ENCODE assay signal across 10 mouse cellular contexts in the genomic region with DNA sequence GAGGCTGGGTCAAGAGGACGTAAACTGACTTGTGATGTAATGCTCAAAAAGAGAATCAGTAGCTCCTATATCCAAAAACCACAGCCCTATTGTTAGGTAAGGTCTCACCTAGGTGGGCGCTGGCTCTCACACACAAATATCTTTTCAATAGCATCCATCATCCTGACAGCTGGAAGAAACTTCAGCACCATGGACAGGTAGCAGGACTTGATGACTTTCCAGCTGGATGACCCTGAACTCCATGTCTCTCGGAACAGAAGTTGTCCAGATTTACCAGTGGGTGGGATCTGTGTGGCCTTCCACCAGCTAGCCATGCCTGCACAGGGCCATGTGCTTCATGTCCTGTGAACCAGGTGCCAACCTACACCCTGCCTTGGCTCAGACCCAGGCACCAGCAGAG.
DNase-seq lines count a peak whose midpoint lies in the region; ATAC-seq and TF ChIP-seq lines count a peak whose summit lies in the region.
"Had no signal": no experiment of that assay in that cellular context is flagged by ENCODE, and none has a peak within 500 bp of the region (broad histone marks: within the 10 kb centered on the region; RNA-seq: fewer than 3 reads in every experiment).

No protein-coding gene starts in this region.

- no peaks in the 10 kb centered on the region for H3K36me3 ChIP-seq in limb, embryonic 14.5 days (ENCODE audit: control insufficient read depth, insufficient read depth, low read length)
- H3K36me3 ChIP-seq in midbrain, embryonic 15.5 days (replicated peaks), result no peaks in the 10 kb centered on the region
- H3K36me3 ChIP-seq: hindbrain, embryonic 15.5 days had no signal

- no peak overlapping the region for H3K4me3 ChIP-seq in limb, embryonic 14.5 days (replicated peaks; ENCODE audit: low read length)
- H3K4me3 ChIP-seq in midbrain, embryonic 15.5 days, result no peak overlapping the region
- H3K4me3 ChIP-seq: hindbrain, embryonic 15.5 days had no signal

- no peak for TF ChIP-seq POLR2A in limb, embryonic 14.5 days (IDR thresholded peaks at IDR 0.05; ENCODE audit: borderline replicate concordance, extremely low read depth, insufficient read depth, insufficient read length)

- no peak for ATAC-seq in limb, embryonic 14.5 days (ENCODE audit: low FRiP score, low read depth)
- ATAC-seq in midbrain, embryonic 15.5 days (replicated peaks), result no peak
- ATAC-seq: forebrain, embryonic 16.5 days had no signal

- peak; percentile 32 for DNase-seq in kidney, postnatal 10 days
- no peak for DNase-seq in kidney, adult 11 months
- DNase-seq in NIH3T3 (ENCODE audit: low read depth), result peak; percentile 21
- peak; percentile 76 for DNase-seq in embryo, embryonic 10 days (ENCODE audit: low spot score)
- peak; percentile 43 for DNase-seq in limb, embryonic 14.5 days (ENCODE audit: low spot score)
- no peak for DNase-seq in ovary, postnatal 14 days (ENCODE audit: low spot score)
- DNase-seq: cerebellum, adult 11-12 months had no signal

- WGBS in limb, embryonic 14.5 days, result 57% methylated on average over 3 of the region's 3 CpGs
- whole genome bisulfite sequencing in midbrain, embryonic 15.5 days, result 71% methylated on average over 3 of the region's 3 CpGs

- H3K27ac ChIP-seq in limb, embryonic 14.5 days (replicated peaks; ENCODE audit: low read depth, low read length), result no peak overlapping the region
- H3K27ac ChIP-seq in midbrain, embryonic 15.5 days, result no peak overlapping the region
- H3K27ac ChIP-seq: hindbrain, embryonic 15.5 days had no signal

- no peaks in the 10 kb centered on the region for H3K27me3 ChIP-seq in limb, embryonic 14.5 days (ENCODE audit: control insufficient read depth, insufficient read depth, low read length)
- H3K27me3 ChIP-seq in midbrain, embryonic 15.5 days (replicated peaks), result no peaks in the 10 kb centered on the region

- H3K4me2 ChIP-seq in limb, embryonic 14.5 days (replicated peaks; ENCODE audit: low read depth, low read length, severe bottlenecking), result no peak overlapping the region
- H3K4me2 ChIP-seq in midbrain, embryonic 15.5 days, result no peak overlapping the region
- H3K4me2 ChIP-seq: hindbrain, embryonic 15.5 days had no signal

- peaks cover 3% of the 10 kb centered on the region; the same call in 1 of the 2 replicates for H3K4me1 ChIP-seq in limb, embryonic 14.5 days (ENCODE audit: control insufficient read depth, insufficient read depth, low read length)
- peaks cover 24% of the 10 kb centered on the region for H3K4me1 ChIP-seq in midbrain, embryonic 15.5 days

- no peaks in the 10 kb centered on the region for H3K9me3 ChIP-seq in limb, embryonic 14.5 days (ENCODE audit: control insufficient read depth, low read length)
- no peaks in the 10 kb centered on the region for H3K9me3 ChIP-seq in midbrain, embryonic 15.5 days
- H3K9me3 ChIP-seq: hindbrain, embryonic 15.5 days had no signal

- no peak overlapping the region for H3K9ac ChIP-seq in limb, embryonic 14.5 days (ENCODE audit: low read depth, low read length, severe bottlenecking)
- H3K9ac ChIP-seq in midbrain, embryonic 15.5 days, result no peak overlapping the region
- H3K9ac ChIP-seq: hindbrain, embryonic 15.5 days had no signal

Comparison
In these comparisons a context has a peak if more than half of its experiments do, and no peak if none do; other contexts are left out.
1. DNase-seq: peak in kidney, postnatal 10 days (single experiment), NIH3T3 (single experiment), embryo, embryonic 10 days (single experiment) and limb, embryonic 14.5 days (single experiment); none in kidney, adult 11 months (single experiment) and ovary, postnatal 14 days (single experiment).